In the genomic region with DNA sequence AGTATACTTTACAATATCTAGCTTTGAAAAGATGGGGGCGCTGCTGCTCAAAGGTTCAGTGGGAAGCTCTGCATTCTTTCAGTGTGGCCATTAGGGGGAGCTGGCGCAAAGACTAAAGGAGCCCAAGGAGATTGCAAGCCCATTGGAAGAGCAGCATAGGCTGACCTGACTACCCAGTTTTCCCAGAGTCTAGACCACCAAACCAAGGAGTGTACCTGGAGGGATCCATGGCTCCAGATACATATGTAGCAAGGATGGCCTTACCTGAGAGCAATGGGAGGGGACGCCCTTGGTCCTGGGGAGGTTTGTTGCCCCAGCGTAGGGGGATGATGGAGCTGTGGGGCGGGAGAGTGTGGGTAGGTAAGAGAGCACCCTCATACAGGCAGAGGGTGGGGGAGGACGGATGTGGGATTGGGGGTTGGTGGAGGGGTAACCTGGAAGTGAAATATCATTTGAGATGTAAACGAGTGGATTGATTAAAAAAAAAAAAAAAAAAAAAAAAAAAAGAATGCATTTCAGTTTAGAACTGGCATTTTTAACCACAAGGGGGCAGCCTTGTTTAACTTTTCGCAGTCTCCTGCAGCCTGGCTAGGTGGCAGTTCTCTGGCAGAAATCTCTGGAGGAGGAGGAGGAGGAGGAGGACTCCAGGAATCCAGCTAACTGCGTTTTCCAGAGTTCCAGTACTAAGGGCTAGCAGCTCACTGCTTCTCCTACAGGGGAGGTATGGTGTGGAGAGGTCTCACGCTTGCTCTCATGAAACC, we compare ENCODE assay signal across 8 mouse cellular contexts. TPM values are rescaled to one million over a fixed set of nuclear protein-coding genes. Genes with fewer than 3 reads are reported as not detected.
A peak's percentile ranks its signal among the peaks of the same experiment; 100 is the strongest.
DNase-seq lines count a peak whose midpoint lies in the region; ATAC-seq and TF ChIP-seq lines count a peak whose summit lies in the region.

No protein-coding gene starts in this region.

- TF ChIP-seq EP300 in liver, postnatal 0 days (IDR thresholded peaks at IDR 0.05; ENCODE audit: low read depth) = peak; percentile 30; the same call in 1 of the 2 replicates

- DNase-seq in ES-E14 (ENCODE audit: low read depth, low spot score) = peak; percentile 77
- DNase-seq in c-Kit-positive CD71-positive TER-119-negative erythroid progenitor cells, embryonic 14.5 days (ENCODE audit: low read depth) = peak; percentile 80
- peak; percentile 73 for DNase-seq in forebrain, embryonic 10.5 days (ENCODE audit: extremely low spot score, low spot score)
- DNase-seq in heart, postnatal 14 days = peak; percentile 60 to 82
- DNase-seq in layer of hippocampus, adult 11-12 months (ENCODE audit: low spot score) = peak; percentile 79
- peak; percentile 83 for DNase-seq in liver, postnatal 0 days
- DNase-seq in testis, postnatal 14 days (ENCODE audit: low spot score) = peak; percentile 62

- peaks cover 0 to 2% of the 10 kb centered on the region in 2 experiments; a peak in 1 of 4 replicates for H3K4me1 ChIP-seq in ES-E14 (ENCODE audit: control insufficient read depth in 2 of 2, insufficient read depth in 2 of 2, low read length in 2 of 2, poor library complexity in 1 of 2)
- H3K4me1 ChIP-seq in forebrain, embryonic 10.5 days = peaks cover 6% of the 10 kb centered on the region; the same call in 1 of the 2 replicates
- no peaks in the 10 kb centered on the region for H3K4me1 ChIP-seq in liver, postnatal 0 days (ENCODE audit: insufficient read depth)
- peaks cover 3% of the 10 kb centered on the region; the same call in 1 of the 2 replicates for H3K4me1 ChIP-seq in neural tube, embryonic 15.5 days

- intact Hi-C loops in heart, postnatal 14 days (cut with DNase I) = no loop called here

- TF ChIP-seq CTCF in liver, postnatal 0 days (IDR thresholded peaks at IDR 0.05; ENCODE audit: low read depth) = peak; percentile 97

- peak; percentile 85 for ATAC-seq in liver, postnatal 0 days
- ATAC-seq in neural tube, embryonic 15.5 days (ENCODE audit: low FRiP score) = peak; percentile 84

- H3K9me3 ChIP-seq in ES-E14 (ENCODE audit: control insufficient read depth, insufficient read depth, low read depth, low read length) = no peaks in the 10 kb centered on the region
- no peaks in the 10 kb centered on the region for H3K9me3 ChIP-seq in forebrain, embryonic 10.5 days
- H3K9me3 ChIP-seq in liver, postnatal 0 days (ENCODE audit: low read length) = no peaks in the 10 kb centered on the region
- H3K9me3 ChIP-seq in neural tube, embryonic 15.5 days (replicated peaks) = no peaks in the 10 kb centered on the region

- no peaks in the 10 kb centered on the region for H3K36me3 ChIP-seq in ES-E14 (ENCODE audit: control insufficient read depth, insufficient read depth, low read length, poor library complexity, severe bottlenecking)
- H3K36me3 ChIP-seq in forebrain, embryonic 10.5 days (replicated peaks) = no peaks in the 10 kb centered on the region
- no peaks in the 10 kb centered on the region for H3K36me3 ChIP-seq in liver, postnatal 0 days (replicated peaks; ENCODE audit: insufficient read depth, low read length)
- H3K36me3 ChIP-seq in neural tube, embryonic 15.5 days = no peaks in the 10 kb centered on the region

- WGBS in forebrain, embryonic 10.5 days = 22% methylated on average over 10 of the region's 10 CpGs
- 22% methylated on average over 10 of the region's 10 CpGs for WGBS in liver, postnatal 0 days (ENCODE audit: insufficient replicate concordance)
- 23% methylated on average over 10 of the region's 10 CpGs for WGBS in neural tube, embryonic 15.5 days

- H3K27me3 ChIP-seq in forebrain, embryonic 10.5 days (ENCODE audit: poor library complexity, severe bottlenecking) = no peaks in the 10 kb centered on the region
- H3K27me3 ChIP-seq in liver, postnatal 0 days (ENCODE audit: insufficient read depth, low read length) = 0 out of 2 replicates have a peak, but pooled peaks cover 3% of the 10 kb centered on the region
- H3K27me3 ChIP-seq in neural tube, embryonic 15.5 days (replicated peaks) = no peaks in the 10 kb centered on the region

- H3K4me3 ChIP-seq in ES-E14 (ENCODE audit: insufficient read depth in 1 of 2, low read depth in 1 of 2, low read length in 2 of 2, poor library complexity in 1 of 2, severe bottlenecking in 1 of 2) = peak overlapping the region; percentile 25 to 40
- peak overlapping the region; percentile 29; the same call in 1 of the 2 replicates for H3K4me3 ChIP-seq in forebrain, embryonic 10.5 days
- H3K4me3 ChIP-seq in liver, postnatal 0 days (ENCODE audit: low read depth, low read length) = no peak overlapping the region
- H3K4me3 ChIP-seq in neural tube, embryonic 15.5 days (replicated peaks) = peak overlapping the region; percentile 18; the same call in 1 of the 2 replicates

- H3K27ac ChIP-seq in ES-E14 (ENCODE audit: insufficient read depth, low read depth, low read length, poor library complexity, severe bottlenecking) = no peak overlapping the region
- no peak overlapping the region for H3K27ac ChIP-seq in forebrain, embryonic 10.5 days
- no peak overlapping the region for H3K27ac ChIP-seq in liver, postnatal 0 days (ENCODE audit: low read depth)
- no peak overlapping the region for H3K27ac ChIP-seq in neural tube, embryonic 15.5 days (replicated peaks)

- H3K4me2 ChIP-seq in liver, postnatal 0 days (ENCODE audit: low read depth, low read length) = peak overlapping the region; percentile 42
- peak overlapping the region; percentile 51 for H3K4me2 ChIP-seq in neural tube, embryonic 15.5 days

- H3K9ac ChIP-seq in ES-E14 (ENCODE audit: insufficient read depth, low read depth, low read length, poor library complexity, severe bottlenecking) = peak overlapping the region; percentile 58
- H3K9ac ChIP-seq in liver, postnatal 0 days (replicated peaks) = no peak overlapping the region
- H3K9ac ChIP-seq in neural tube, embryonic 15.5 days (replicated peaks) = no peak overlapping the region

- in situ Hi-C loops in ES-E14 (cut with MboI; ENCODE audit: low sequenced_read_pairs in 2 of 2, unreplicated experiment in 2 of 2) = no loop called here

TF ChIP-seq in ES-E14, 5 proteins besides CTCF, POLR2A, EP300 and RAD21:
- TF ChIP-seq CHD2 (IDR thresholded peaks at IDR 0.05; ENCODE audit: low read depth, low read length) (no peak), ZNF384 (IDR thresholded peaks at IDR 0.05; ENCODE audit: low read depth, low read length) (peak; percentile 98)

RNA-seq across cellular contexts. Expression of a gene that starts 9.5 kb away (rescaled TPM):
- total RNA-seq in ES-E14 (2012; rRNA removed) = 12.0 and 14.3 TPM in 2 replicates
- 19.6 and 23.2 TPM in 2 replicates for polyA plus RNA-seq in forebrain, embryonic 10.5 days (2016; fragmentation: Nextera tagmentation; extraction: Ambion mirVana)
- total RNA-seq in heart, postnatal 14 days (2021) = 10 to 100 TPM; 15.0 to 18.2 TPM
- 24.0 and 24.6 TPM in 2 replicates for polyA plus RNA-seq in liver, postnatal 0 days (2015; fragmentation: Nextera tagmentation; extraction: Ambion mirVana)
- 24.5 and 30.1 TPM in 2 replicates for polyA plus RNA-seq in neural tube, embryonic 15.5 days (2015; fragmentation: Nextera tagmentation; extraction: Ambion mirVana)

RNA-seq across cellular contexts. Expression of a gene that starts 59.7 kb away (rescaled TPM):
- 29.6 and 32.4 TPM in 2 replicates for total RNA-seq in ES-E14 (2012; rRNA removed)
- polyA plus RNA-seq in forebrain, embryonic 10.5 days (2016; fragmentation: Nextera tagmentation; extraction: Ambion mirVana) = 30.2 and 32.2 TPM in 2 replicates
- total RNA-seq in heart, postnatal 14 days (2021) = 10 to 100 TPM; 23.1 to 25.0 TPM
- polyA plus RNA-seq in liver, postnatal 0 days (2015; fragmentation: Nextera tagmentation; extraction: Ambion mirVana) = 16.3 and 22.5 TPM in 2 replicates
- polyA plus RNA-seq in neural tube, embryonic 15.5 days (2015; fragmentation: Nextera tagmentation; extraction: Ambion mirVana) = 42.3 and 44.1 TPM in 2 replicates

RNA-seq across cellular contexts. Expression of a gene that starts 59.8 kb away (rescaled TPM):
- 7.7 and 10.8 TPM in 2 replicates for total RNA-seq in ES-E14 (2012; rRNA removed)
- 36.5 and 37.6 TPM in 2 replicates for polyA plus RNA-seq in forebrain, embryonic 10.5 days (2016; fragmentation: Nextera tagmentation; extraction: Ambion mirVana)
- 1 to 10 TPM; 5.6 to 6.3 TPM for total RNA-seq in heart, postnatal 14 days (2021)
- polyA plus RNA-seq in liver, postnatal 0 days (2015; fragmentation: Nextera tagmentation; extraction: Ambion mirVana) = 1.3 and 1.9 TPM in 2 replicates
- polyA plus RNA-seq in neural tube, embryonic 15.5 days (2015; fragmentation: Nextera tagmentation; extraction: Ambion mirVana) = 15.9 and 18.3 TPM in 2 replicates
